Mouse (Mus musculus) testis, adult 2 months (tissue): ENCODE data around the gene Bag6.

Experiments used
- CTCF ChIP-seq: fragments of 200-500 bp; IDR thresholded peaks from 2 replicates; pipeline ENCODE4 v1.5.1; 2012; ENCODE audit warnings: low read depth, mild to moderate bottlenecking, inconsistent platforms, low read length, moderate library complexity; ENCODE audit not compliant: control insufficient read depth, insufficient read depth, insufficient replicate concordance
- POLR2A ChIP-seq: fragments of 200-500 bp; IDR thresholded peaks from 2 replicates; pipeline ENCODE4 v1.6.1; 2012; ENCODE audit warnings: low read depth, mild to moderate bottlenecking, inconsistent platforms, low read length, moderate library complexity; ENCODE audit not compliant: control insufficient read depth

DNA sequence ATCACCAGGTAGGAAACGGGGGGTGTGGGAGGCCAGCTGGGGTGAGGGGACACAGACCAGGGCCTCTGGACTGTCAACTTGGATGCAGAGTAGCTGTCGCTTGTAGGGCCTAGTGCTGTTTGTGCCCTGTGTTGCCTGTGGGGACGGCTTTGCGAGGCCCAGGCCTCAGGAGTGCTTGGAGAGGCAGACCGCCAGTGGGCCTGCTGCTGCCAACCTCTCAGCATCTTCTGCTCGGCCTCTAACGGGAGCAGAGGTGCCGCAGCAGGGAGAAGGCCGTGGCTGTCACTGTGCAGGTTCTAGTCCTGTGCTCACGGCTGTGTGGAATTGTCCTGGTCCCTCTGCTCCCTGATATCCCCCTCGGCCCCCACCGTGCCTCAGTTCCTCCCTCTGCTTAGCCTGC is 38.4 kb upstream of the Bag6 start:
- TF ChIP-seq CTCF (no peak), POLR2A (no peak)
